Mouse (Mus musculus) ES-E14 (cell line): ENCODE data around the gene Synj2.

Source experiments
- CHD2 ChIP-seq: IDR thresholded peaks from 2 replicates; pipeline ENCODE4 v1.6.1; 2014; ENCODE audit warnings: mild to moderate bottlenecking, low read depth, low read length, inconsistent platforms
- HCFC1 ChIP-seq: IDR thresholded peaks from 2 replicates; pipeline ENCODE4 v1.6.1; 2012; ENCODE audit warnings: low read length, inconsistent platforms, borderline replicate concordance; ENCODE audit not compliant: insufficient read depth
- MAFK ChIP-seq: IDR thresholded peaks from 2 replicates; pipeline ENCODE4 v1.6.1; 2014; ENCODE audit warnings: mild to moderate bottlenecking, low read depth, low read length, inconsistent platforms; ENCODE audit not compliant: insufficient read depth
- ZC3H11A ChIP-seq: IDR thresholded peaks from 2 replicates; pipeline ENCODE4 v1.6.1; 2012; ENCODE audit warnings: low read depth, mild to moderate bottlenecking, inconsistent platforms, low read length, borderline replicate concordance
- ZNF384 ChIP-seq: IDR thresholded peaks from 2 replicates; pipeline ENCODE4 v1.6.1; 2012; ENCODE audit warnings: low read depth, low read length, inconsistent platforms

DNA sequence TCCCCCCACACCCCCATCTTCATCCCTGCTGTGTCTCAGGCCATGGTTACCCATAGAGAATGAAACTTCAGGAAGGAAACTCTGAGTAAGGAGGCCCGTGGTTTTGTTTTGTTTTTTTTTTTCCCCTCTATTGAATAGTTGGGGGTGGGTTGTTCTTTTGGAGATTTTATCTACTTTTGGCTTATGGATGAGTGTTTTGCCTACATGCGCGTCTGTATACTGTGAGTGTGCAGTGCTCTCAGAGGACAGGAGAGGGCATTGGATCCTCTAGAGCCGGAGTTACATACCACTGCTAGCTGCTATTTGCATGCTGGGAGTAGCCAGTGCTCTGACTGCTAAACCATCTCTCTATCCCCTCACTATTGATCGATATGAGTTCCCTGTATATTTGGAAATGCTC lies 39.7 kb upstream of the Synj2 start:
- TF ChIP-seq ZNF384: no peak
- TF ChIP-seq ZC3H11A: no peak
- no peak for TF ChIP-seq CHD2
- TF ChIP-seq HCFC1: no peak
- no peak for TF ChIP-seq MAFK
